Mouse (Mus musculus): Measurements from ENCODE around the gene Col4a1. TPM values are rescaled to one million over a fixed set of nuclear protein-coding genes. Genes with fewer than 3 reads are reported as not detected.

Col4a1 gene
- polyA plus RNA-seq, 1 experiment from 2014 or later: 123 TPM

DNA sequence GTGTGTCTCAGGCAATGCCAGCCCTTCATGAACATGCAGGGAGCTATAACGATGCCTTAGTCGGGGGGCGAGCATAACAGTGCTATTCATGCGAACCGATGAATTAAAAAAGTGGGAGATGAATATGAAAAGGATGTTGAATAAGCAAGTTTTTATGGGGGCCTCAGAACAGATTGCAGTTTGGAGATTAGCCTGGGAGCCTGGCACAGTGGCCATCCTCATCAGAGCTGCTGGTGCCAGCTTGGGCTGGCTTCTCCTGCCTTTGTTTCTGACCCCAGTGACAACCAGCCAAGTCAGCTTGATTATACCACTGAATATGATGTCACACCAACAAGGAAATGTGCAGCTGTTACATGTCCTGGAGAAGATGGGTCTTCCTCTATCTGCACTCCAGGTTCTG is 23.7 kb upstream of the Col4a1 start:
- Histone ChIP-seq H3K4me3 (replicated peaks; ENCODE audit: low read depth, low read length) (no peak overlapping the region), H3K9ac (replicated peaks; ENCODE audit: low read length) (no peak overlapping the region), H3K27me3 (ENCODE audit: control insufficient read depth, insufficient read depth, low read length) (no peaks in the 10 kb centered on the region), H3K36me3 (ENCODE audit: control insufficient read depth, insufficient read depth, low read length) (no peaks in the 10 kb centered on the region), H3K4me2 (ENCODE audit: low read length) (no peak overlapping the region), H3K27ac (replicated peaks; ENCODE audit: low read depth, low read length) (no peak overlapping the region), H3K4me1 (ENCODE audit: control insufficient read depth, insufficient read depth, low read length) (no peaks in the 10 kb centered on the region), H3K9me3 (ENCODE audit: control insufficient read depth, low read length) (no peaks in the 10 kb centered on the region)
- ATAC-seq (ENCODE audit: low FRiP score, low TSS enrichment): no peak
- WGBS: 86% methylated on average over 5 of the region's 5 CpGs
- DNase-seq: no peak

DNA sequence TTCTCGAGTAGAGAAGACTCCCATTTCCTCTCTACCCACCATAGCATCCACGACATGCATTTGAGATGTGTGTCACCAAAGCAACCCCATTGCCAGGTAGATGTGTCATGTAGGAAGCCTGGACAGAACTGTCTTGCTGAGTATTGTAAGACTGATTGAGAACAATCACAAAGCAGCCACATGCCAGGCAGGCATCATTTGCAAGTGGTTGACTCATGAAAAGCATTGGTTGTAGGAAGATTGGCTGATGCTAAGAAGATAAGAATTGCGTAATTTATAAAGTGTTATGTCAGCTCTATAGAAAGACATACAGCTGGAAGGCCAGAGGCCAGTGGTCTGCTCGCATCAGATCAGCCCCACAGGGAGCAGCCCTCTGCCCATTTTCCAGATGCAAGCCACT is 22.6 kb upstream of the Col4a1 start:
- H3K4me1 ChIP-seq (ENCODE audit: control insufficient read depth, insufficient read depth, low read length): no peaks in the 10 kb centered on the region
- H3K4me3 ChIP-seq (replicated peaks; ENCODE audit: low read depth, low read length): no peak overlapping the region
- no peaks in the 10 kb centered on the region for H3K36me3 ChIP-seq (ENCODE audit: control insufficient read depth, insufficient read depth, low read length)
- 92% methylated on average over 4 of the region's 4 CpGs for WGBS
- H3K27me3 ChIP-seq (ENCODE audit: control insufficient read depth, insufficient read depth, low read length): no peaks in the 10 kb centered on the region
- H3K9me3 ChIP-seq (ENCODE audit: control insufficient read depth, low read length): no peaks in the 10 kb centered on the region
- no peak for ATAC-seq (ENCODE audit: low FRiP score, low TSS enrichment)
- no peak for DNase-seq
- no peak overlapping the region for H3K9ac ChIP-seq (replicated peaks; ENCODE audit: low read length)
- H3K27ac ChIP-seq (replicated peaks; ENCODE audit: low read depth, low read length): no peak overlapping the region
- H3K4me2 ChIP-seq (ENCODE audit: low read length): no peak overlapping the region

DNA sequence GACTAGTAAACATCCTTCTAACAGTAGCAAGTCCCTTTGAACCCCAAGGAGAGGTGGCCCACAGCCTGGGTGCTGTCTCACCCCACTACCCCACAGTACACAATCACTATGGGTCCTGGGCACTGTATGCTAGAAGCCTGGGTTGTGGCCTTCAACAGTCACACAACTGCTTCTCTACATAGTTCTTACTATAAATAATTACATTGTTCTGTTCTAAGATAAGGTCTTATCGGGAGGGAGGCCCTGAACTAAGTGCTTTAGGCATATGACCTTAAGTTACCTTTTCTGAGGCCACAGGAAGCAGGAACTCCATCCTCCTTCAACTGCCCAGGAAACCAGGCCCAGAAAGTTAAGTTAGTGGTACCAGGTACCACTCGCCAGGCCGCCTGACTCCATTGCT is 21.9 kb upstream of the Col4a1 start:
- H3K9ac ChIP-seq (replicated peaks; ENCODE audit: low read length): no peak overlapping the region
- no peaks in the 10 kb centered on the region for H3K4me1 ChIP-seq (ENCODE audit: control insufficient read depth, insufficient read depth, low read length)
- H3K4me2 ChIP-seq (ENCODE audit: low read length): no peak overlapping the region
- H3K27me3 ChIP-seq (ENCODE audit: control insufficient read depth, insufficient read depth, low read length): no peaks in the 10 kb centered on the region
- H3K36me3 ChIP-seq (ENCODE audit: control insufficient read depth, insufficient read depth, low read length): no peaks in the 10 kb centered on the region
- H3K9me3 ChIP-seq (ENCODE audit: control insufficient read depth, low read length): no peaks in the 10 kb centered on the region
- H3K4me3 ChIP-seq (replicated peaks; ENCODE audit: low read depth, low read length): no peak overlapping the region
- no peak for ATAC-seq (ENCODE audit: low FRiP score, low TSS enrichment)
- no peak for DNase-seq
- 96% methylated on average over 3 of the region's 3 CpGs for WGBS
- no peak overlapping the region for H3K27ac ChIP-seq (replicated peaks; ENCODE audit: low read depth, low read length)

DNA sequence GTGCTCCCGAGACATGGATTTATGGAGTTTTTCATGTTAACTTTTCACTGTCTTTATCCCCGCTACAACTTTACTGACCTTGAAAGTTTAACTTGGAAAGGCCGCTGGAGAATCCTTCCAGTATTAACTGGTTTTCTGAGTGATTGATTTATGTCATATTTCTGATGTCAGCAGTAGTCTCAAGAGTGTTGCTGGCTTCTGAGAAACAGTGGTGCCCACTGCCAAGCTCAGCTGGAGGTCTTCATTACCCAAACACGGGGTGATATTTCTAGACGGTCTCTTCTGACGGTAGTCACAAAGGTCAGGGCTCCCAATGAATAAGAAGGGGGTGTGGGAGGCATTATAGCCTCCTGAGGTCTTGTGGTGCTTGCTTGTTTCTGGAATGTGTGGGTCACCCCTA is 21.1 kb upstream of the Col4a1 start:
- DNase-seq (no peak), ATAC-seq (ENCODE audit: low FRiP score, low TSS enrichment) (no peak)
- no peaks in the 10 kb centered on the region for H3K4me1 ChIP-seq (ENCODE audit: control insufficient read depth, insufficient read depth, low read length)
- no peak overlapping the region for H3K4me3 ChIP-seq (replicated peaks; ENCODE audit: low read depth, low read length)
- 81% methylated on average over 6 of the region's 6 CpGs for WGBS
- H3K4me2 ChIP-seq (ENCODE audit: low read length): no peak overlapping the region
- no peaks in the 10 kb centered on the region for H3K27me3 ChIP-seq (ENCODE audit: control insufficient read depth, insufficient read depth, low read length)
- H3K36me3 ChIP-seq (ENCODE audit: control insufficient read depth, insufficient read depth, low read length): no peaks in the 10 kb centered on the region
- H3K9ac ChIP-seq (replicated peaks; ENCODE audit: low read length): no peak overlapping the region
- H3K27ac ChIP-seq (replicated peaks; ENCODE audit: low read depth, low read length): no peak overlapping the region
- no peaks in the 10 kb centered on the region for H3K9me3 ChIP-seq (ENCODE audit: control insufficient read depth, low read length)

DNA sequence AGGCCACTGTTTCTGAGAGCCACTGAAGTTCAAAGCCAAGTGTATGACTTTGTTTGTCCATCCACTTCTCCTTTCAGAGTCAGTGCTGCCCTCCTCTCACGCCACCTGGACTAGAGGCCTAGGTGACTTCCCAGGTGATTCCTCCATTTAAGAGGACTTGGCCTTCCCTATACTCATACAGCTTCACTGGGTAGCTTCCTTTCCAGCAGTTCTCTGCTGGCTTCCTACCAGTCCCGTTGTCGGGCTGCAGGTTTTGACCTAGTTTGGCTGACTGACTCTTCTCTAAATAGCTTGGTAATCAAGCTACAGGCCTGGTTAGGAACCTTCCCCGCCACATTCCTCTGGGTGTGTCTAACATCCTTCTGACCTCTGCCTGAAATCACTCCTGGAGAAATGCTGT is 18.9 kb upstream of the Col4a1 start:
- H3K36me3 ChIP-seq (ENCODE audit: control insufficient read depth, insufficient read depth, low read length): no peaks in the 10 kb centered on the region

DNA sequence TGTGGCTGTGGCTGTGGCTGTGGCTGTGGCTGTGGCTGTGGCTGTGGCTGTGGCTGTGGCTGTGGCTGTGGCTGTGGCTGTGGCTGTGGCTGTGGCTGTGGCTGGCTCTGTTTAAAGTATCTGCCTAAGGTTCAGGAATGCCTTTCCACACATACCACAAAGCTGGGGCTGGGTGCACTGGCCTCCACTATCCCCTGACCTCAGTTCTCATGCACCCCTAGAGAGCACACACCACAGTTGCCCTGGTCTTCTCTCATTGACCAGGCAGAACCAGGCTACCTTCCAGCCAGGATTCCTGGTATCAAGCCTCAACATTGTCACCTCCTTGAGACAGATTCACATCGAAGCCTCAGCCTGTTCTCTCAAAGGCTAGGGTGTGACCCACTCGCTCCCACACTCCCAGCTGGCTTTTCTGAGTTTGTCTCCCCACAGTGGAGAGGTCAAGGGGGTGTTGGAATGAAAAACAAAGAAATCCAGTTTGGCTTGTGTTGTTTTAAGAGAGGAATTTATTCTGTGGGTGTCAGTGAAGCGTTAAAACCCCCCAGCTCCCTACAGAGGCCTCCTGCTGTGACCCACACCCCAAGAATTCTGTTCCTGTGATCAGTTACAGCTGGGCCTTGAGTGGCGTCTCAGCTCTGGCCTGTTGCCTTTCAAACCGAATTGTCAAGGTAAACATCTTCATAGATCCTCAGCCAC is 15.2 kb upstream of the Col4a1 start:
- no peak overlapping the region for H3K4me2 ChIP-seq (ENCODE audit: low read length)
- 53% methylated on average over 5 of the region's 5 CpGs for WGBS
- H3K36me3 ChIP-seq (ENCODE audit: control insufficient read depth, insufficient read depth, low read length): no peaks in the 10 kb centered on the region
- no peak overlapping the region for H3K4me3 ChIP-seq (replicated peaks; ENCODE audit: low read depth, low read length)
- ATAC-seq (ENCODE audit: low FRiP score, low TSS enrichment) (no peak), DNase-seq (no peak)
- no peak overlapping the region for H3K9ac ChIP-seq (replicated peaks; ENCODE audit: low read length)
- H3K4me1 ChIP-seq (ENCODE audit: control insufficient read depth, insufficient read depth, low read length): no peaks in the 10 kb centered on the region
- H3K27ac ChIP-seq (replicated peaks; ENCODE audit: low read depth, low read length): no peak overlapping the region
- no peaks in the 10 kb centered on the region for H3K27me3 ChIP-seq (ENCODE audit: control insufficient read depth, insufficient read depth, low read length)
- no peaks in the 10 kb centered on the region for H3K9me3 ChIP-seq (ENCODE audit: control insufficient read depth, low read length)

More for the DNA sequence above, 18.9 kb upstream of the Col4a1 start:
- DNase-seq (no peak), ATAC-seq (ENCODE audit: low FRiP score, low TSS enrichment) (no peak)
- Histone ChIP-seq H3K9ac (replicated peaks; ENCODE audit: low read length) (no peak overlapping the region), H3K27me3 (ENCODE audit: control insufficient read depth, insufficient read depth, low read length) (no peaks in the 10 kb centered on the region), H3K4me3 (replicated peaks; ENCODE audit: low read depth, low read length) (no peak overlapping the region), H3K4me1 (ENCODE audit: control insufficient read depth, insufficient read depth, low read length) (no peaks in the 10 kb centered on the region), H3K9me3 (ENCODE audit: control insufficient read depth, low read length) (no peaks in the 10 kb centered on the region), H3K4me2 (ENCODE audit: low read length) (no peak overlapping the region), H3K27ac (replicated peaks; ENCODE audit: low read depth, low read length) (no peak overlapping the region)
- WGBS: 86% methylated on average over 4 of the region's 4 CpGs

DNA sequence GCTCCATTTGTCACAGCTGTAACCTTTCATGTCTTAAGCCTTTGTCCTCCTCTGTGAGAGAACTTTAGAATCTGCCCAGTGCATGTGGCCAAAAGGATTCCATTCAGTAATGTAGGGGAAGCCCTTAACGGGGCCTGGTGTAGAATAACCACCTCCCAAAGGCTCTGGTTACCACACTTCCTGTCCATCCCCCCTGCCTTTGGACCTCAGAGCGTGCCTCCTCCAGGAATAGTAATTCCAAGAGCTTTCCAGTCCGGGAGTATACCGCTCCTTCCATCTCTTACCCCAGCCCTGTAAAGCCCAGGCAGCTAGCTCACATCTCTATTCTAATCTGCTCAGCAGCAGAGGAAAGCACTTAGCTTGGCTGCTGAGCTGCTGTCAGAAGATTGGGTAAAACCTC is 14.7 kb upstream of the Col4a1 start:
- ATAC-seq (ENCODE audit: low FRiP score, low TSS enrichment) (no peak), DNase-seq (no peak)
- Histone ChIP-seq H3K27me3 (ENCODE audit: control insufficient read depth, insufficient read depth, low read length) (no peaks in the 10 kb centered on the region), H3K36me3 (ENCODE audit: control insufficient read depth, insufficient read depth, low read length) (no peaks in the 10 kb centered on the region), H3K9ac (replicated peaks; ENCODE audit: low read length) (no peak overlapping the region), H3K4me1 (ENCODE audit: control insufficient read depth, insufficient read depth, low read length) (no peaks in the 10 kb centered on the region), H3K9me3 (ENCODE audit: control insufficient read depth, low read length) (no peaks in the 10 kb centered on the region), H3K4me3 (replicated peaks; ENCODE audit: low read depth, low read length) (no peak overlapping the region), H3K4me2 (ENCODE audit: low read length) (no peak overlapping the region), H3K27ac (replicated peaks; ENCODE audit: low read depth, low read length) (no peak overlapping the region)
- 64% methylated on average over 4 of the region's 4 CpGs for WGBS

DNA sequence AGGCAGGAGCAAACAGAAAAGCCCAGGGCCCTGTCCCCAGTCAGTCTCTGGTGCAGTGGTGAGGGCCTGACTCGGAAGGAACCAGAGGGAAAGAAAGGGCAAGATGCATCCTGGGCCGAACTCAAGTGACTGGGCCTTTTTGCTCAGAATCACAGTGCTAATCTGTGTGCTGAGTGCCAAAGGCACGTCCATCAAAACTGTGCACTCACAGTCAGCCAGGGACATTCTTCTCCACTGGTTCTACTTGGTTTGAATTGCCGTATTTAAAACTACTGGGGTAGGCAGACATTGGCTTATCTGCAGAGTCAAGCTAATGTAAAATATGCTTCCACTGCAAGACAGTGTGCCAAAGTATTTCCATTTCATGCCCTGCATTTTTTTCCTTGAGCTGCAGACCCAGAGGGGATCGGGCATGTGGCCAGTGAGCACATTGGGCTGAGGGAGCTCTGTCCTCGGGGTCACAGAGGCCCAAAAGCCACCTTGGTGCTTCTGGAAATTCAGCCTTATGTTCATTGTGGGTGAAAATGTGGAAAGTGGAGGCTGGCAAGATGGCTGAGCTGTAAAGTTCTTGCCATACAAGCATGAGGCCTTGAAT is 12.3 kb upstream of the Col4a1 start:
- no peaks in the 10 kb centered on the region for H3K9me3 ChIP-seq (ENCODE audit: control insufficient read depth, low read length)
- no peak overlapping the region for H3K27ac ChIP-seq (replicated peaks; ENCODE audit: low read depth, low read length)
- H3K9ac ChIP-seq (replicated peaks; ENCODE audit: low read length): no peak overlapping the region
- no peaks in the 10 kb centered on the region for H3K27me3 ChIP-seq (ENCODE audit: control insufficient read depth, insufficient read depth, low read length)
- WGBS: 86% methylated on average over 6 of the region's 6 CpGs
- H3K4me2 ChIP-seq (ENCODE audit: low read length): no peak overlapping the region
- no peak for ATAC-seq (ENCODE audit: low FRiP score, low TSS enrichment)
- DNase-seq: no peak
- no peaks in the 10 kb centered on the region for H3K4me1 ChIP-seq (ENCODE audit: control insufficient read depth, insufficient read depth, low read length)
- no peak overlapping the region for H3K4me3 ChIP-seq (replicated peaks; ENCODE audit: low read depth, low read length)
- H3K36me3 ChIP-seq (ENCODE audit: control insufficient read depth, insufficient read depth, low read length): no peaks in the 10 kb centered on the region

DNA sequence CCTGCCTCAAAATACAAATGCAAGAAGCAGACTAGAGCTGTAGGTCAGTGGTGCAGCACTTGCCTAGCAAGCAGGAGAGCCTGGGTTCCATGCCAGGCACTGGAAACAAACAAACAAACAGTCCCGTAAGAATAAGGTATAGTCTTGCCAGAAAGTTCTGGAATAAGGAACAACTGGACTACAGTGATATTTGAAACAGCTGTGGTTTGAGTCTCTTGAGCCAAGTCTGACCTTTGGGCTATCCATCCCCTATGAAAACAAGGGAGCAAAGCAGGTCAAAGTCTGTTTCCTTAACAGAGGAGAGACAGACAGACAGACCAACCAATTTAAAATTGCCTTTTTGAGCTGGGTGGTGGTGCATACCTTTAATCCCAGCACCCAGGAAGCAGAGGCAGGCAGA is 11.1 kb upstream of the Col4a1 start:
- ATAC-seq (ENCODE audit: low FRiP score, low TSS enrichment) (no peak), DNase-seq (no peak)
- no peak overlapping the region for H3K27ac ChIP-seq (replicated peaks; ENCODE audit: low read depth, low read length)
- H3K4me1 ChIP-seq (ENCODE audit: control insufficient read depth, insufficient read depth, low read length): no peaks in the 10 kb centered on the region
- H3K36me3 ChIP-seq (ENCODE audit: control insufficient read depth, insufficient read depth, low read length): no peaks in the 10 kb centered on the region
- H3K9ac ChIP-seq (replicated peaks; ENCODE audit: low read length): no peak overlapping the region
- no peak overlapping the region for H3K4me3 ChIP-seq (replicated peaks; ENCODE audit: low read depth, low read length)
- WGBS: 90% methylated on average over 1 of the region's 1 CpGs
- H3K27me3 ChIP-seq (ENCODE audit: control insufficient read depth, insufficient read depth, low read length): no peaks in the 10 kb centered on the region
- no peaks in the 10 kb centered on the region for H3K9me3 ChIP-seq (ENCODE audit: control insufficient read depth, low read length)
- no peak overlapping the region for H3K4me2 ChIP-seq (ENCODE audit: low read length)
